Mouse (Mus musculus): ENCODE data around the gene Myl12a.

GRCm38 (mm10) chr17:70994671-70995070 is 8.0 kb downstream of the Myl12a start:
- TF ChIP-seq CTCF (IDR thresholded peaks at IDR 0.05; ENCODE audit: borderline replicate concordance, insufficient read depth, low read depth, low read length) (no peak), POLR2A (IDR thresholded peaks at IDR 0.05; ENCODE audit: borderline replicate concordance, insufficient read depth, low read length) (no peak)
